Comparison of ENCODE assay signal across 10 mouse cellular contexts in genomic region chr9:86955720-86956119, GRCm38 (mm10). TPM values are rescaled to one million over a fixed set of nuclear protein-coding genes. Genes with fewer than 3 reads are reported as not detected.
A peak's percentile ranks its signal among the peaks of the same experiment; 100 is the strongest.
DNase-seq lines count a peak whose midpoint lies in the region; TF ChIP-seq lines count a peak whose summit lies in the region.
"Had no signal": no experiment of that assay in that cellular context is flagged by ENCODE, and none has a peak within 500 bp of the region (broad histone marks: within the 10 kb centered on the region; RNA-seq: fewer than 3 reads in every experiment).

No protein-coding gene starts in this region.

- no peak overlapping the region for H3K27ac ChIP-seq in left cerebral cortex, adult 2 months
- no peak overlapping the region for H3K27ac ChIP-seq in bone marrow, adult 2 months (ENCODE audit: control insufficient read depth, insufficient read depth, low read depth, low read length, poor library complexity)
- H3K27ac ChIP-seq: forebrain, embryonic 12.5 days had no signal

- no peaks in the 10 kb centered on the region for H3K27me3 ChIP-seq in C2C12 (ENCODE audit: control insufficient read depth, insufficient read depth, insufficient read length)
- H3K27me3 ChIP-seq: forebrain, embryonic 12.5 days had no signal

- DNase-seq in embryo, embryonic 10 days (ENCODE audit: low spot score): peak; percentile 16
- DNase-seq in embryo, embryonic 9.5 days (ENCODE audit: extremely low spot score): no peak
- DNase-seq in left cerebral cortex, adult 2 months (ENCODE audit: extremely low spot score in 1 of 2, low spot score in 2 of 2): no peak
- DNase-seq in left cerebral cortex, postnatal 25 days (ENCODE audit: low spot score in 2 of 2): no peak
- DNase-seq in layer of hippocampus, adult 11-12 months (ENCODE audit: low spot score): no peak
- DNase-seq in layer of hippocampus, postnatal 10 days (ENCODE audit: low spot score in 2 of 2): no peak

- intact Hi-C loops in left cerebral cortex, adult 2 months (cut with DNase I): no loop called here
- intact Hi-C loops in left cerebral cortex, postnatal 25 days (cut with DNase I): no loop called here

- no peaks in the 10 kb centered on the region; the same call in 1 of the 2 replicates for H3K4me1 ChIP-seq in bone marrow, adult 2 months (ENCODE audit: control insufficient read depth, insufficient read depth, low read length)
- H3K4me1 ChIP-seq: forebrain, embryonic 12.5 days had no signal

- H3K79me2 ChIP-seq in C2C12 (ENCODE audit: control insufficient read depth, insufficient read depth): no peaks in the 10 kb centered on the region

- TF ChIP-seq CTCF in left cerebral cortex, adult 2 months (IDR thresholded peaks at IDR 0.05): peak; percentile 47
- TF ChIP-seq CTCF in C2C12 (IDR thresholded peaks at IDR 0.05; ENCODE audit: control insufficient read depth, insufficient read depth, insufficient read length): peak; percentile 23
- peak; percentile 33; the same call in 1 of the 2 replicates for TF ChIP-seq CTCF in bone marrow, adult 2 months (IDR thresholded peaks at IDR 0.05; ENCODE audit: control insufficient read depth, insufficient read depth, low read length)

- 79% methylated on average over 3 of the region's 3 CpGs for WGBS in bone marrow, adult 2 months

- H3K36me3 ChIP-seq in C2C12 (ENCODE audit: control insufficient read depth, insufficient read depth): no peaks in the 10 kb centered on the region
- H3K36me3 ChIP-seq: forebrain, embryonic 12.5 days had no signal

- H3K4me3 ChIP-seq in left cerebral cortex, adult 2 months: no peak overlapping the region
- no peak overlapping the region for H3K4me3 ChIP-seq in C2C12 (ENCODE audit: insufficient read depth, poor library complexity, severe bottlenecking)
- no peak overlapping the region for H3K4me3 ChIP-seq in bone marrow, adult 2 months (replicated peaks; ENCODE audit: control insufficient read depth, low read depth, low read length)
- H3K4me3 ChIP-seq: forebrain, embryonic 12.5 days had no signal

- no peak overlapping the region for H3ac ChIP-seq in C2C12 (ENCODE audit: control insufficient read depth, insufficient read length, low read depth)

- no peak for TF ChIP-seq POLR2A in bone marrow, adult 2 months (IDR thresholded peaks at IDR 0.05; ENCODE audit: borderline replicate concordance, control insufficient read depth, low read depth, low read length)

- H3K79me3 ChIP-seq in C2C12 (ENCODE audit: low read depth): no peaks in the 10 kb centered on the region

TF ChIP-seq in C2C12, 6 proteins besides CTCF, POLR2A, EP300 and RAD21:
- TF ChIP-seq USF1 (IDR thresholded peaks at IDR 0.05; ENCODE audit: low read depth) (no peak), MYOG (IDR thresholded peaks at IDR 0.05; ENCODE audit: control insufficient read depth, extremely low read depth, insufficient read length) (no peak), MAX (IDR thresholded peaks at IDR 0.05) (no peak), CEBPB (IDR thresholded peaks at IDR 0.05; ENCODE audit: low read depth) (no peak)

RNA-seq across cellular contexts. Expression of gene Ripply2, which starts 59.6 kb away (rescaled TPM):
- total RNA-seq in left cerebral cortex, adult 2 months (2021): 1 to 10 TPM; 8.1 to 8.8 TPM
- total RNA-seq in left cerebral cortex, postnatal 25 days (2021): 1 to 10 TPM; 6.9 to 9.2 TPM
- not detected for polyA plus RNA-seq in C2C12 (2012; fragmentation: generic; extraction: Trizol)
- polyA plus RNA-seq in bone marrow, adult 2 months (2011; ENCODE audit: insufficient read depth, insufficient read length, low replicate concordance, missing spikeins): not detected in 2 replicates
- 1 to 10 TPM; 7.0 to 9.1 TPM for total RNA-seq in layer of hippocampus, postnatal 10 days (2021)
- polyA plus RNA-seq: liver, embryonic 16.5 days had no signal
